Mouse (Mus musculus): Measurements from ENCODE around the gene Cirbp. TPM values are rescaled to one million over a fixed set of nuclear protein-coding genes. Genes with fewer than 3 reads are reported as not detected.

Gene Cirbp
- polyA plus RNA-seq, 2 experiments = 10.1 to 19.8 TPM

DNA sequence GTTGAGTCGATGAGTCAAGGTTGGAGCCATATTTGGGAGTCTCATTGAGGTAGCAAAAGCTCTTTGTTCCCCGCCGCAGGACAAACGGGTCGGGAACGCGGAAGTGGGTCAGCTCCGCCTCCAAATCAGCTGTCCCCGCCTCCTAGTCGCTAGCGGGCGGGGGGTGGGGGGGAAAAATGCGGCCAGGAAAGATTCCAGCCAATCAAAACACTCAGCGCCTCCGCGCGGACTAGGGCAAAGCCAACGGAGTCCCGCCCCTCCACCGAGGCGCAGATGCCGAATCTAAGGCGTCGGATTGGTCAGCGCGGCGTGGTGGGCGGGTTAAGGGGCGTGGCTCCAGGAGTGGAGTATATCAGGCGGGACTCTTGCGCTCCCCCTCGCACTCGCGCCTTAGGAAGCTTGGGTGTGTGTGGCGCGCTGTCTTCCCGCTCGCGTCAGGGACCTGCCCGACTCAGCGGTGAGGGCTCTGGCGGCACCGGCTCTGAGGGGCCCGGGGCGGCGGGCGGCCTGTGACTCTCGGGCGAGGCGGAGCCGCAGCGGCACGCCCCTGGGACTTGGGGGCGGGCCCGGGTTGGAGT lies 1.8 kb downstream of the Cirbp start:
- H3K4me2 ChIP-seq (ENCODE audit: low read depth) = peak overlapping the region; percentile 85
- peak; percentile 85 for ATAC-seq (ENCODE audit: insufficient read depth)
- 0% methylated on average over 55 of the region's 55 CpGs for WGBS (ENCODE audit: insufficient replicate concordance)

DNA sequence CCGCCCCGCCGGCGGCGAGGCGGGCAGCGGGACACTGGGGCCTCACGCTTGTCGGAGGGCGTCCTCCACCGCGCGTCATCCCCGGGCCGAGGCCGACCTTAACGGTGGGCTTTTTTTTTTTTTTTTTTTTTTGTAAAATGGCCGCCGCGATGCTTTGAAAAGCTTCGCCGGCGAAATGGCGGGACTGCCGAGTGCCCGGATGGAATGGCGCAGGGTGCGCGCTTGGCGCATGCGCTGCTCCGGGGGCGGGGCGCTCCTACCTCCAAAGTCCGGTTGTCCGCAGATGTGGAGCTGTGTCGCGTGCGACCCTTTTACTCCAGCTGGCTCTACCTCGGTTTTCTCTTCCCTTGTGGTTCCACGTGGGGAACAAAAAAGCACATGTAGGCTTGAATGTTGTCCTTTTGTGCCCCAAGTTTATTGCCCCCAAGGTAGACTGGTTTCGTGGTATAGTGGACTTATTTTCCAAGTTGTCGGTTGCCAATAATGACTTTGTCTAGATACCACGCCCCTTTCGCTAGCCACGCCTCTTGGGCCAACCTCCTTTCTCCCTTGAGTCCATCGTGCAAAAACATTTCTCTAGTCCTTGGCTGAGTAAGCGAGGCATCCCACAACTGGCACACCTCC lies 2.4 kb downstream of the Cirbp start:
- DNase-seq (ENCODE audit: low read depth in 3 of 3, low spot score in 3 of 3) = peak; percentile 82 to 87 (median 84)
- Histone ChIP-seq H3K4me2 (ENCODE audit: low read depth) (peak overlapping the region; percentile 85), H3K27ac (peak overlapping the region; percentile 88), H3K36me3 (replicated peaks; ENCODE audit: control insufficient read depth, insufficient read depth, low read depth) (peaks cover 19% of the 10 kb centered on the region), H3K4me3 (ENCODE audit: insufficient read depth in 1 of 2, low read depth in 2 of 2, low read length in 2 of 2) (peak overlapping the region; percentile 76 to 84), H3K9me3 (ENCODE audit: control insufficient read depth, low read length) (no peaks in the 10 kb centered on the region; the same call in 1 of the 2 replicates), H3K9ac (replicated peaks) (peak overlapping the region; percentile 88), H3K27me3 (ENCODE audit: control insufficient read depth, insufficient read depth, low read length) (no peaks in the 10 kb centered on the region), H3K4me1 (replicated peaks; ENCODE audit: control insufficient read depth in 2 of 2, insufficient read depth in 2 of 2, low read length in 1 of 2) (peaks cover 27 to 28% of the 10 kb centered on the region in 2 experiments)
- under 1% methylated on average over 48 of the region's 48 CpGs for WGBS (ENCODE audit: insufficient replicate concordance)
- TF ChIP-seq CTCF (IDR thresholded peaks at IDR 0.05; ENCODE audit: low read depth) = no peak
- no peak for TF ChIP-seq EP300 (IDR thresholded peaks at IDR 0.05; ENCODE audit: low read depth)
- peak; percentile 61 for ATAC-seq (ENCODE audit: insufficient read depth)

More for the DNA sequence above, 1.8 kb downstream of the Cirbp start:
- no peaks in the 10 kb centered on the region; the same call in 1 of the 2 replicates for H3K9me3 ChIP-seq (ENCODE audit: control insufficient read depth, low read length)
- H3K9ac ChIP-seq (replicated peaks) = peak overlapping the region; percentile 88
- H3K27me3 ChIP-seq (ENCODE audit: control insufficient read depth, insufficient read depth, low read length) = no peaks in the 10 kb centered on the region
- H3K27ac ChIP-seq = peak overlapping the region; percentile 88
- peak; percentile 98 for DNase-seq (ENCODE audit: low read depth in 3 of 3, low spot score in 3 of 3)
- TF ChIP-seq CTCF (IDR thresholded peaks at IDR 0.05; ENCODE audit: low read depth) (no peak), EP300 (IDR thresholded peaks at IDR 0.05; ENCODE audit: low read depth) (no peak)
- peaks cover 19% of the 10 kb centered on the region for H3K36me3 ChIP-seq (replicated peaks; ENCODE audit: control insufficient read depth, insufficient read depth, low read depth)
- peaks cover 26 to 31% of the 10 kb centered on the region in 2 experiments for H3K4me1 ChIP-seq (replicated peaks; ENCODE audit: control insufficient read depth in 2 of 2, insufficient read depth in 2 of 2, low read length in 1 of 2)
- H3K4me3 ChIP-seq (ENCODE audit: insufficient read depth in 1 of 2, low read depth in 2 of 2, low read length in 2 of 2) = peak overlapping the region; percentile 76 to 84

DNA sequence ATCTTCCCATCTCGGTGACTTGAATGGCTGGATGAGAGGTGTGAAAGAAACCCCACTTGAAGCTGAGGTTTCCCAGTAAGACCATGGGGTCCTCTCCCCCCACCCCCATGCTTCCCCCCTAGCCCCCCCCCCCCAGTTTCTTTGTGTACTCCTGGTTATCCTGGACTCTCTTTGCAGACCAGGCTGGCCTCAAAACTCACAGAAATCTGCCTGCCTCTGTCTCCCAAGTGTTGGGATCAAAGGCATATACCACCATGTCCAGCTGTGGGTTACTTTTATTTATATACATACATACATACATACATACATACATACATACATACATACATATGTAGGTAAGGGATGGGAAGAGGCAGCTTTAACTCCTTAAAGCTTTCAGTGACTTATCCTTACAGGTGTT lies 3.3 kb downstream of the Cirbp start:
- Histone ChIP-seq H3K27me3 (ENCODE audit: control insufficient read depth, insufficient read depth, low read length) (no peaks in the 10 kb centered on the region), H3K36me3 (replicated peaks; ENCODE audit: control insufficient read depth, insufficient read depth, low read depth) (peaks cover 19% of the 10 kb centered on the region), H3K4me1 (replicated peaks; ENCODE audit: control insufficient read depth in 2 of 2, insufficient read depth in 2 of 2, low read length in 1 of 2) (peaks cover 27 to 32% of the 10 kb centered on the region in 2 experiments), H3K9me3 (ENCODE audit: control insufficient read depth, low read length) (no peaks in the 10 kb centered on the region; the same call in 1 of the 2 replicates), H3K9ac (replicated peaks) (no peak overlapping the region; the same call in 1 of the 2 replicates), H3K4me3 (ENCODE audit: insufficient read depth in 1 of 2, low read depth in 2 of 2, low read length in 2 of 2) (peak overlapping the region in 1 of 2 experiments; percentile 76; a peak in 1 of 4 replicates), H3K27ac (peak overlapping the region; percentile 88; the same call in 1 of the 2 replicates), H3K4me2 (ENCODE audit: low read depth) (peak overlapping the region; percentile 85)
- DNase-seq (ENCODE audit: low read depth in 3 of 3, low spot score in 3 of 3) (no peak), ATAC-seq (ENCODE audit: insufficient read depth) (no peak)
- whole genome bisulfite sequencing (ENCODE audit: insufficient replicate concordance) = 56% methylated on average over 1 of the region's 1 CpGs
- no peak for TF ChIP-seq CTCF (IDR thresholded peaks at IDR 0.05; ENCODE audit: low read depth)
- no peak for TF ChIP-seq EP300 (IDR thresholded peaks at IDR 0.05; ENCODE audit: low read depth)

DNA sequence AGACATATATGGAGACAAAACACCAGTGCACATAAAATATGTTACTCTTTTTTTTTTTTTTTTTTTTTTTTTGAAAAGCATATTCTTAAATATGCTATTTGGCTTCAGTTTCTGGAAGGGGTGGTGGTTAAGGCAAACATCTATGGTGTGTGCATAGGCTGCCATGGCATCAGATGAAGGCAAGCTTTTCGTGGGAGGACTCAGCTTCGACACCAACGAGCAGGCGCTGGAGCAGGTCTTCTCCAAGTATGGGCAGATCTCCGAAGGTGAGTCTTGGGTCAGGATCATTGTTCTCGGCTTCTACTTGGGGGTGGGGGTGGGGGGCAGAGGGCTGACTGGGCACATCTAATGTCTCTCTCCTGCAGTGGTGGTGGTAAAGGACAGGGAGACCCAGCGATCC lies 3.9 kb downstream of the Cirbp start:
- WGBS (ENCODE audit: insufficient replicate concordance) = 94% methylated on average over 7 of the region's 7 CpGs
- H3K4me1 ChIP-seq (replicated peaks; ENCODE audit: control insufficient read depth in 2 of 2, insufficient read depth in 2 of 2, low read length in 1 of 2) = peaks cover 24 to 29% of the 10 kb centered on the region in 2 experiments
- no peak for TF ChIP-seq CTCF (IDR thresholded peaks at IDR 0.05; ENCODE audit: low read depth)
- no peak for TF ChIP-seq EP300 (IDR thresholded peaks at IDR 0.05; ENCODE audit: low read depth)

DNA sequence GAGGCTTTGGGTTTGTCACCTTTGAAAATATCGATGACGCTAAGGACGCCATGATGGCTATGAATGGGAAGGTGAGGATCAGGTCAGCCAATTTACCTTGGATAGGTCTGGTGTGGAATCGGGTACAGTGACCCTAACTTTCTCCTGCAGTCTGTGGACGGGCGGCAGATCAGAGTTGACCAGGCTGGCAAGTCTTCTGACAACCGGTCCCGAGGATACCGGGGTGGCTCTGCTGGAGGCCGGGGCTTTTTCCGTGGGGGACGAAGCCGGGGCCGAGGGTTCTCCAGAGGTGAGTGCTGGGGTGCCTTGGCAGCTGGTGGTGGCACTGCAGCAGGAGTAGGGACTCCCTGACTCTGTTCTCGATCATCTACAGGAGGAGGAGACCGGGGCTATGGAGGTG lies 4.3 kb downstream of the Cirbp start:
- H3K4me2 ChIP-seq (ENCODE audit: low read depth) = no peak overlapping the region
- peaks cover 19% of the 10 kb centered on the region for H3K36me3 ChIP-seq (replicated peaks; ENCODE audit: control insufficient read depth, insufficient read depth, low read depth)
- H3K4me1 ChIP-seq (replicated peaks; ENCODE audit: control insufficient read depth in 2 of 2, insufficient read depth in 2 of 2, low read length in 1 of 2) = peaks cover 23 to 29% of the 10 kb centered on the region in 2 experiments
- no peak overlapping the region for H3K27ac ChIP-seq
- ATAC-seq (ENCODE audit: insufficient read depth) = no peak
- H3K27me3 ChIP-seq (ENCODE audit: control insufficient read depth, insufficient read depth, low read length) = no peaks in the 10 kb centered on the region
- WGBS (ENCODE audit: insufficient replicate concordance) = 91% methylated on average over 16 of the region's 16 CpGs
- DNase-seq (ENCODE audit: low read depth in 3 of 3, low spot score in 3 of 3) = no peak
- no peak overlapping the region for H3K9ac ChIP-seq (replicated peaks)
- TF ChIP-seq EP300 (IDR thresholded peaks at IDR 0.05; ENCODE audit: low read depth) (no peak), CTCF (IDR thresholded peaks at IDR 0.05; ENCODE audit: low read depth) (no peak)
- no peaks in the 10 kb centered on the region; the same call in 1 of the 2 replicates for H3K9me3 ChIP-seq (ENCODE audit: control insufficient read depth, low read length)
- no peak overlapping the region for H3K4me3 ChIP-seq (ENCODE audit: insufficient read depth in 1 of 2, low read depth in 2 of 2, low read length in 2 of 2)

More for the DNA sequence above, 3.9 kb downstream of the Cirbp start:
- H3K4me2 ChIP-seq (ENCODE audit: low read depth) = no peak overlapping the region
- no peaks in the 10 kb centered on the region for H3K27me3 ChIP-seq (ENCODE audit: control insufficient read depth, insufficient read depth, low read length)
- H3K4me3 ChIP-seq (ENCODE audit: insufficient read depth in 1 of 2, low read depth in 2 of 2, low read length in 2 of 2) = no peak overlapping the region
- H3K9me3 ChIP-seq (ENCODE audit: control insufficient read depth, low read length) = no peaks in the 10 kb centered on the region; the same call in 1 of the 2 replicates
- H3K9ac ChIP-seq (replicated peaks) = no peak overlapping the region
- no peak overlapping the region for H3K27ac ChIP-seq
- peaks cover 19% of the 10 kb centered on the region for H3K36me3 ChIP-seq (replicated peaks; ENCODE audit: control insufficient read depth, insufficient read depth, low read depth)
- no peak for DNase-seq (ENCODE audit: low read depth in 3 of 3, low spot score in 3 of 3)
- ATAC-seq (ENCODE audit: insufficient read depth) = no peak

Data from liver, embryonic 14.5 days (tissue).